Mouse (Mus musculus) MEL-GATA-1-ER (cell line): Measurements from ENCODE around the gene Hist2h2bb.
A peak's percentile ranks its signal among the peaks of the same experiment; 100 is the strongest.
"Not testable (repeated sequence)": the region's sequence is repeated elsewhere in the genome, so short reads cannot be mapped to it uniquely, and the experiment has no call there.

Source experiments
- DNase-seq: peaks from one replicate; pipeline ENCODE4 v3.0.0-alpha.2; 2012; ENCODE audit warnings: low read depth; ENCODE audit errors: extremely low read depth

Gene Hist2h2bb

GRCm38 (mm10) chr3:96263558-96264403 lies 5.8 kb upstream of the Hist2h2bb start:
- peak; percentile 83 for DNase-seq

GRCm38 (mm10) chr3:96264404-96264949 lies 5.1 kb upstream of the Hist2h2bb start:
- no peak for DNase-seq

- DNase-seq, result peak; percentile 84
Observed at GRCm38 (mm10) chr3:96266132-96266710, 3.3 kb upstream of the Hist2h2bb start.

- DNase-seq, result no peak
Observed at GRCm38 (mm10) chr3:96267541-96267940, 2.0 kb upstream of the Hist2h2bb start.

GRCm38 (mm10) chr3:96268051-96268775 lies 1.3 kb upstream of the Hist2h2bb start, which contains the start of gene Hist2h3b:
Gene Hist2h3b, plus strand, starts transcription at chr3:96268654.
- DNase-seq, result peak; percentile 100

- DNase-seq, result not testable (repeated sequence)
Observed at GRCm38 (mm10) chr3:96268776-96269378, 675 bp upstream of the Hist2h2bb start.

GRCm38 (mm10) chr3:96273591-96274465 lies 4.3 kb downstream of the Hist2h2bb start:
- no peak for DNase-seq

- DNase-seq, result peak; percentile 96
Observed at GRCm38 (mm10) chr3:96277428-96277799, 7.9 kb downstream of the Hist2h2bb start.

GRCm38 (mm10) chr3:96277800-96278624 lies 8.5 kb downstream of the Hist2h2bb start:
- peak; percentile 99 for DNase-seq

- DNase-seq, result no peak
Observed at GRCm38 (mm10) chr3:96280660-96281059, 11.1 kb downstream of the Hist2h2bb start.

- DNase-seq, result no peak
Observed at GRCm38 (mm10) chr3:96284457-96284856, 14.9 kb downstream of the Hist2h2bb start.

- DNase-seq, result not testable (repeated sequence)
Observed at GRCm38 (mm10) chr3:96287334-96287733, 17.8 kb downstream of the Hist2h2bb start.

GRCm38 (mm10) chr3:96289201-96289600 lies 19.6 kb downstream of the Hist2h2bb start:
- no peak for DNase-seq

- not testable (repeated sequence) for DNase-seq
Observed at GRCm38 (mm10) chr3:96290727-96291126, 21.2 kb downstream of the Hist2h2bb start.

- DNase-seq, result no peak
Observed at GRCm38 (mm10) chr3:96292641-96293040, 23.1 kb downstream of the Hist2h2bb start.

- peak; percentile 43 for DNase-seq
Observed at GRCm38 (mm10) chr3:96293368-96293767, 23.8 kb downstream of the Hist2h2bb start.

GRCm38 (mm10) chr3:96293787-96294186 lies 24.2 kb downstream of the Hist2h2bb start, which contains the start of gene Fcgr1:
Gene Fcgr1, minus strand, starts transcription at chr3:96293969.
- peak; percentile 99 for DNase-seq

- no peak for DNase-seq
Observed at GRCm38 (mm10) chr3:96298360-96298759, 28.8 kb downstream of the Hist2h2bb start.

- DNase-seq, result no peak
Observed at GRCm38 (mm10) chr3:96299562-96299961, 30.0 kb downstream of the Hist2h2bb start.
